Mouse (Mus musculus) lung, postnatal 4 days (tissue): ENCODE measurements around the gene Nr2c2ap.

Experiments
- DNase-seq, 2 experiments: peaks; one replicate each; pipeline ENCODE4 v3.0.0; 2021

Gene Nr2c2ap

DNA sequence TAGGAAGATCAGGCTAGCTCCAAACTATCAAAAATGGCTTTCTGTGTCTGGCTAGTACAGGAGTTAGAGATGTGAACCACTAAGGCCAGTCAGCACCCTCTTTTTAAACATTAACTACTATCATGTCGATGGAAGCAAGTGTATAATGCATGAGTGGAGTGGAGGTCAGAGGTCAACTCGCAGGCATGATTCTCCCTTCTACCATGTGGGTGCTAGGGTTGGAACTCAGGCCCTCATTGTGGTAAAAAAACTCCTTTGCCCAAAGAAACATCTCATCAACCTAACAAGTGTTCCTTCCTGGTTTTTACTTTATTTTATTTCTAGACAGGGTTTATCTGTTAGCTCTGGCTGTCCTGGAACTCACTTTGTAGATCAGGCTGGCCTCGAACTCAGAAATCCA, 39.6 kb downstream of the Nr2c2ap start:
- DNase-seq: no peak

DNA sequence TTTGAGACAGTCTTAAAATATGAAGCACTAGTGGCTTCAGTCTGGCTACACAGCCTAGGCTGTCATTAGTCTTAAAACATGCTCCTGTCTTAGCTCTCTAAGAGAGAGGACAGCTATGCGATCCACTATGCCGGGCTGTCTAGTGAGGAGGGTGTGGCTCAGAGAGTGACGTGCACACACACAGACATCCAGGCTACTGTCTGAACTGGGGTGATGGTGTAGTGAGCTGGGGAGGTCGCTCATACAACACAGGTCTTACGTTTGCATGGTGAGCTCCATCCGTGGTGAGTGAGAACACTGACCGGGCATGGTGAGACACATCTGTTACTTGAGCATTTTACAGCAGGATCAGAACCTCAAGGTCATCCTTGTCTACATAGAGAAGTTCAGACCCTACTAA, 40.1 kb downstream of the Nr2c2ap start:
- no peak for DNase-seq

DNA sequence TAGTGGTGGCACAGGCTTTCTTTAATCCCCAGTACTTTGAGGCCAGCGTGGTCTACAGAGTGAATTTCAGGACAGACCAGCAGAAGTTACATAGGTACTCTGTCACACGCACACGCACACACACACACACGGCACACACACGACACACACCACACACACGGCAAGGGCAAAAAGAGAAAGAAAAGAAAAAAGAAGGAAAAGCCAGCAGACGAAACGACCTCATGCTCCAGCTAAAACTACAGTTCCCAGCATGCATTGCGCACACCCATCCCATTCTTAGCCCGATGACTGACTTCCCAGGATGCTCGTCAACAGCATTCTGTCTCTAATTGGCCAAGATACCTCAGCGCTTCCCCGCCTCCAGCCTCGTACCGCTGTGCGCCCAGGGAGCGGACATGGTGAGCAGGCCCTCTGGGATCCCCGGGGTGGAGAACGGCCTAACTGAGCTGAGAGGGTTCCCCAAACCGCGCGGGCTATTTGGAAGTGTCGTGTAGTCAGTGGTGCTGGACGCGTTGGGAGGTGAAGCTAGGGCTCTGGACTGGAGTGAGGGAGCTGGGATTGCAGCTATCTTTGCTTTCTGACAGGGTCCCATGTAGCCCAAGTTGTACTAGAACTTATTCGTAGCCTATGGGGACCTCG, 41.0 kb downstream of the Nr2c2ap start, which contains the start of gene Tmem161a:
Gene Tmem161a, plus strand, starts transcription at position 314 of the 639 bp plus-strand sequence.
- DNase-seq: peak; percentile 92 to 94

DNA sequence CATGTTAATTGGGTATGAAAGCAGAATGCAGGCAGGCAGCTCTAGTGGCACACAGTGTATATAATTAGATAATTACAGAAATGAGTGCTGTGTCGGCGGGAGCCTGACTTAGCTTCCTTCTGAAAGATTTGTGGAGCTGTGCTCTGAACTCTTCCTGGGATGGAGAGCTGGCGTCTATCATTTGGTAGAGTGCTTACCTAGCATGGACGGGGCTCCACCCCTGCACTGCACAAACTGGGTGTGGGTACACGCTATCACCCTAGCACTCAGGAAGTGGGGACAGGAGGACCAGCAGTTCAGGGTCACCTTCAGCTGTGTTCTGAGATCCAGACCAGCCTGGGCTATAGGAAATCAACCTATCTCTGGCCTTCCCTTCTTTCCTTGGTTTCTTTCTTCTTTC, 42.2 kb downstream of the Nr2c2ap start:
- DNase-seq: no peak

DNA sequence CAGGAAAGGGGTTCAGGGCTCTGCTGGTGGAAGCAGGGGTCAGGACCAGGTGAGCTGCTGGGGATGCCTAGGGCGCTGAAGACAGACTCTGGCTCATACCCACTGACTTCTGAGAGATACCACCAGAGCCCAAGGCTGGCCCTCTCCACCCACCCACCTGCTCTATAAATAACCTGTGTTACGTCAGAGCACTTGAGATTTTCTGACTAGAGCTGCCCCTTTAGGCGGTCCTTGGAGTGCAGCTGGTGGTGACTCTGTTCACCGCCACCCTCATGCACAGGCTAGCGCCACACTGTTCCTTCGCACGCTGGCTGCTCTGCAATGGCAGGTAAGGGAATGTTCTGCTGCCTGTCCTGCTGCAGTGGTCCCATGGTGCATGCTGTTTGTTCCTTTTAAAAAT, 42.9 kb downstream of the Nr2c2ap start:
- no peak for DNase-seq

DNA sequence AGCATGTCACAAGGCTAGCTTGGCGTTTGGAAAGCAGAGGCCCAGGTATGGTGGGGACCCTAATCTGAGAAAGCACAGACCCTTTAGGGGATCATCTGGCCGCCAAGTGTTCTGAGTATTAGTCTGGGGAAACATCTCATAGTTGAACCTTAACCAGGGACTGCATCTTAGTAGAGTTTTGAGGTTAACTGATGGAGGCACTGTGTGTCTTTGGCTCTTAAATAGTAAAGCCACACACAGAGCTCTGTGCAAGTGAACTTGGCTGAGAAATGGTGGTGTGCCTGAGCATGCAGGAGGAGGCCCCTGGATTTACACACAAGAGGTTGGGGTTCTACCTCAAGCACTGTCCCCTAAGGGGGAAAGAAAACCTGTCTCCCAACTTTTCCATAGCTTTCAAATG, 47.1 kb downstream of the Nr2c2ap start:
- no peak for DNase-seq

DNA sequence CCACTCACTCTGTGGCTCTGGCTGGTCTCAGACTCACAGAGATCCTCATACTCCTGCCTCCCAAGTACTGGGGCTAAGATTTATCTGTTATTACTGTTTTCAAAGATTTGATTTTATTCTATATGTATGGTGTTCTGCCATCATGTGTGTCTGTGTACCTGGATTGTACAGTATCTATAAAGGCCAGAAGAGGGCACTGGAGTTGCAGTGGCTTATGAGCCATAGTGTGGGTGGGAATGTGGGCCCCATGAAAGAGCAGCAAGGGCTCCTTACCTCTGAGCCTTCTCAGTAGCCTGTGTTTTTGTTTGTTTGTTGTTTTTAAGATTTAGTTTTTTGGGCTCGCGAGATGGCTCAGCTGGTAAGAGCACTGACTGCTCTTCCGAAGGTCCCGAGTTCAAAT, 47.9 kb downstream of the Nr2c2ap start:
- DNase-seq: no peak

DNA sequence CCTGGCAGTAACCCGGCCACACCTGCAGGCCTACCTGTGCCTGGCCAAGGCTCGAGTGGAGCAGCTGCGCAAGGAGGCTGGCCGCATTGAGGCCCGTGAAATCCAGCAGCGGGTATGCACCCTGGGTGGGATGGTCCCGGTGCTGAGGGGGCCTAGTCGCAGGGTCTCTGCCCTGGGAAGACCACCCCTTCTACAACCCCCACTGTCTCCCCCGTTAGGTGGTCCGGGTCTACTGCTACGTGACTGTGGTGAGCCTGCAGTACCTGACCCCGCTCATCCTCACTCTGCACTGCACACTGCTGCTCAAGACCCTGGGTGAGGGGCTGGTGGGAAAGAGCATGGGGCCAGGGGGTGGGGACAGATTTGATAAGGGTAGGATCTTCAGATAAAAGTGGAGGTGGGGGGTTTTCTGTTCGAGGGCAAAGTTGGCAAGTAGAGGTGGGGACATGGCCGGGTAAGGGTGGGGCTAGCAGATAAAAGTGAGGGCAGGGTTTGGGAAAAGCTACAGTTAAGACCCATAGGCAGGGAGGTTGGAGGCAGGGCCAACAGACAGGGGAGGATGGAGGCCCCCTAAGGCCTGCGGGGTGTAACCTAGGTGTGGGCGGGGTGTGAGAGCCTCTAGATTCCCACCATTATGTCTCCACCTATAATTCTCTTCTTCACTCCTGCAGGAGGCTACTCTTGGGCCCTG, 50.2 kb downstream of the Nr2c2ap start:
- DNase-seq: no peak

DNA sequence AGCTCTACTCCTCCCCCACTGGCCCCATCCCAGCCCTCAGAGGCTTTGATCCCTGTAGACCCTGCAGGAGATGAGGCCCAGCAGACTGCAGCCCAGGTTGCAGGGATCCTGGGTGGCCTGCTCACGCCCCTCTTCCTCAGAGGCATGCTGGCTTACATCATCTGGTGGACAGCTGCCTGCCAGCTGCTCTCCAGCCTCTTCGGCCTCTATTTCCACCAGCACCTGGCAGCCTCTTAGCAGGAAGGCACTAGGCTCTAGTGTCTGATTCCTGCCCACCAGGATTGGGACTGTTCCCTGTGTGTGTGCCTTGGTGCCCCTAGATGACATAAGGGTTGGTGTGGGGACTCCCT, 50.7 kb downstream of the Nr2c2ap start:
- no peak for DNase-seq

DNA sequence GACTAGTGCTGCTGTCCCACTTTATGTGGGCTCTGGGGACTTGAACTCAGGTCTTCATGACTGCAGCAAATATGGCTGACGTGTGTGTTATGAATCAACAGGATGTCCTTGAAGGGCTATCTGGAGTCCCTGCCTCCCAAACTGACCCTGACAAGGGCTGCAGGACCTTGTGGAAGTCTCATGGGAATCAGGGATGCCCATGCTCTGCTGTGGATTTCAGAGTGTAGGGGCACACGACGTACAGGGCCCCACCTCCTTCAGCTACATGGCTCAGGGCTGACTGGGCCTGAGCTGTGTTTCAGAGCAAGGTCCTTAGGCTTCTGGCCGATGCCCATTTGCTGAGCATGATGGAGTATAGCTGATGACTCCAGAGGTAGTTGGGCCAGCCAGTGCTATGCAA, 52.1 kb downstream of the Nr2c2ap start:
- DNase-seq: no peak
